Mouse (Mus musculus): Measurements from ENCODE around the gene Tyrobp. TPM values are rescaled to one million over a fixed set of nuclear protein-coding genes. Genes with fewer than 3 reads are reported as not detected.

The Tyrobp gene
- total and polyA plus RNA-seq, 3 experiments, result 34.7 to 87.9 (median 41.9) TPM

DNA sequence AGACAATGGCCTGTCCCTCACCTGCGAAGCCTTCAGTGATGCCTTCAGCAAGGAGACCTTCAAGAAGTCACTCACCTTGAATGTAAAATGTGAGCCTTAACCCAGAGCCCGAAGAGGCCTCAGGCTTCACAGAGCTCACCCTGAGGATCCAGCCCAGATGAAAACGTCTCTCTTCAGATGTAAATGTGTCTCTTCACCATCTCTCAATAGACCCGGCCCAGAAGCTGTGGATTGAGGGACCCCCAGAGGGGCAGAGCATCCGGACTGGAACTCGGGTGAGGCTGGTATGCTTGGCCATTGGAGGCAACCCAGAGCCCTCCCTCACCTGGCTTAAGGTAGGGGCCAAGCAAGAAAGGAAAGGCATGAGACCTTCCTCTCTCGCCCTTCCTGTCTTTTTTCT is 50.0 kb downstream of the Tyrobp start:
- DNase-seq, result no peak

- no peak for DNase-seq
Measured at GRCm38 (mm10) chr7:30463996-30464395, 50.4 kb downstream of the Tyrobp start.

DNA sequence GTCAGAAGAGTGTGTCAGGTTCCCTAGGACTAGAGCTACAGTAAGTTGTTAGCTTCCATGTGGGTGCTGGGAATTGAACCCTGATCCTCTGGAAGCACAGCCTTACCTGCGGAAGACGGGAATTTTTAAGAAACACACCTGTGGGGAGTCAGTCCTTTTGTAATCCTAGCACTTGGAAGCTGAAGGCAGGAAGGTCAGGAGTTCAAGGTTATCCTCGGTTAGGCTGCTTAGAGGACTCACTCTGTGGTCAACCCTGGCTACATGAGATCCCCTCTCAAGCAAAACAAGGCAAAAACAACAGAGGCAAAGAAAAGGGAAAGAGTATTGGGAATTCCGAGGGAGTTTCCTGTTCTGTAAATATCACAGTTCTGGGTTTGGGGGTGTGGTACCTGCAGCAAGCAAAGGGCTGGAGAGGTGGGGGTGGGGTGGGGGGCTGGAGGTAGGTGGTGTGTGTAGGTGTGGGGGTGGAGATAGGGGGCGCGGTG is 51.3 kb downstream of the Tyrobp start:
- no peak for DNase-seq

Other genes with a start within 250 kb of the Tyrobp start
Only the 30 nearest of the 34 such genes appear.
- gene Capns1, start 214.9 kb upstream of the Tyrobp start, total RNA-seq (2021), result 100 to 1,000 TPM; 629 to 666 TPM
- 1,680 and 2,038 TPM in 2 replicates for gene Capns1, start 214.9 kb upstream of the Tyrobp start, polyA plus RNA-seq (2012; rRNA removed)
- 10 to 100 TPM; 74.2 to 84.9 TPM for gene Polr2i, start 181.8 kb upstream of the Tyrobp start, total RNA-seq (2021)
- 77.0 and 78.9 TPM in 2 replicates for gene Polr2i, start 181.8 kb upstream of the Tyrobp start, polyA plus RNA-seq (2012; rRNA removed)
- gene Tbcb, start 181.5 kb upstream of the Tyrobp start, total RNA-seq (2021), result 100 to 1,000 TPM in 1 of 2 experiments, 10 to 100 TPM in 1; 74.9 to 116 TPM
- 40.3 and 41.9 TPM in 2 replicates for gene Tbcb, start 181.5 kb upstream of the Tyrobp start, polyA plus RNA-seq (2012; rRNA removed)
- not detected for gene Ovol3, start 178.0 kb upstream of the Tyrobp start, total RNA-seq (2021)
- not detected in 2 replicates for gene Ovol3, start 178.0 kb upstream of the Tyrobp start, polyA plus RNA-seq (2012; rRNA removed)
- gene Thap8, start 133.7 kb upstream of the Tyrobp start, total RNA-seq (2021), result not detected
- gene Thap8, start 133.7 kb upstream of the Tyrobp start, polyA plus RNA-seq (2012; rRNA removed), result 0.51 and 0.62 TPM in 2 replicates
- 1 to 10 TPM; 4.8 to 6.1 TPM for gene Wdr62, start 133.3 kb upstream of the Tyrobp start, total RNA-seq (2021)
- gene Wdr62, start 133.3 kb upstream of the Tyrobp start, polyA plus RNA-seq (2012; rRNA removed), result 16.3 and 17.6 TPM in 2 replicates
- gene Clip3, start 122.0 kb upstream of the Tyrobp start, total RNA-seq (2021), result 10 to 100 TPM; 27.9 to 28.7 TPM
- gene Clip3, start 122.0 kb upstream of the Tyrobp start, polyA plus RNA-seq (2012; rRNA removed), result 10.2 and 17.3 TPM in 2 replicates
- gene Alkbh6, start 105.0 kb upstream of the Tyrobp start, total RNA-seq (2021), result 10 to 100 TPM; 57.8 to 73.6 TPM
- gene Alkbh6, start 105.0 kb upstream of the Tyrobp start, polyA plus RNA-seq (2012; rRNA removed), result 276 and 312 TPM in 2 replicates
- gene Syne4, start 99.0 kb upstream of the Tyrobp start, total RNA-seq (2021), result 10 to 100 TPM; 18.8 to 34.5 TPM
- gene Syne4, start 99.0 kb upstream of the Tyrobp start, polyA plus RNA-seq (2012; rRNA removed), result 51.8 and 59.1 TPM in 2 replicates
- 1 to 10 TPM; 1.2 to 1.6 TPM for gene E130208F15Rik, start 92.0 kb upstream of the Tyrobp start, total RNA-seq (2021)
- 2.0 and 2.7 TPM in 2 replicates for gene E130208F15Rik, start 92.0 kb upstream of the Tyrobp start, polyA plus RNA-seq (2012; rRNA removed)
- 10 to 100 TPM in 1 of 2 experiments, 1 to 10 TPM in 1; 9.1 to 18.7 TPM for gene Sdhaf1, start 89.9 kb upstream of the Tyrobp start, total RNA-seq (2021)
- 52.4 and 74.3 TPM in 2 replicates for gene Sdhaf1, start 89.9 kb upstream of the Tyrobp start, polyA plus RNA-seq (2012; rRNA removed)
- 10 to 100 TPM in 1 of 2 experiments, 1 to 10 TPM in 1; 8.2 to 11.9 TPM for gene Lrfn3, start 51.0 kb upstream of the Tyrobp start, total RNA-seq (2021)
- 32.9 and 37.6 TPM in 2 replicates for gene Lrfn3, start 51.0 kb upstream of the Tyrobp start, polyA plus RNA-seq (2012; rRNA removed)
- 1 to 10 TPM; 1.2 to 2.0 TPM for gene Hcst, start 6.1 kb downstream of the Tyrobp start, total RNA-seq (2021)
- 6.3 and 7.9 TPM in 2 replicates for gene Hcst, start 6.1 kb downstream of the Tyrobp start, polyA plus RNA-seq (2012; rRNA removed)
- gene Nfkbid, start 8.0 kb downstream of the Tyrobp start, total RNA-seq (2021), result 1 to 10 TPM; 1.1 to 1.3 TPM
- gene Nfkbid, start 8.0 kb downstream of the Tyrobp start, polyA plus RNA-seq (2012; rRNA removed), result 3.7 and 4.1 TPM in 2 replicates
- 10 to 100 TPM; 22.7 to 43.2 TPM for gene Aplp1, start 31.8 kb downstream of the Tyrobp start, total RNA-seq (2021)
- 37.7 and 54.1 TPM in 2 replicates for gene Aplp1, start 31.8 kb downstream of the Tyrobp start, polyA plus RNA-seq (2012; rRNA removed)
- not detected for gene Kirrel2, start 43.9 kb downstream of the Tyrobp start, total RNA-seq (2021)
- not detected in 2 replicates for gene Kirrel2, start 43.9 kb downstream of the Tyrobp start, polyA plus RNA-seq (2012; rRNA removed)
- gene Nphs1, start 44.6 kb downstream of the Tyrobp start, total RNA-seq (2021), result not detected
- not detected in 2 replicates for gene Nphs1, start 44.6 kb downstream of the Tyrobp start, polyA plus RNA-seq (2012; rRNA removed)
- under 1 TPM in 1 of 2 experiments, not detected in 1; 0.86 TPM for gene Prodh2, start 79.9 kb downstream of the Tyrobp start, total RNA-seq (2021)
- gene Prodh2, start 79.9 kb downstream of the Tyrobp start, polyA plus RNA-seq (2012; rRNA removed), result 0.10 TPM in 1 of 2 replicates, not detected in the other
- 1 to 10 TPM; 2.2 to 3.1 TPM for gene Arhgap33, start 121.3 kb downstream of the Tyrobp start, total RNA-seq (2021)
- 20.3 and 23.2 TPM in 2 replicates for gene Arhgap33, start 121.3 kb downstream of the Tyrobp start, polyA plus RNA-seq (2012; rRNA removed)
- 10 to 100 TPM; 22.4 to 38.7 TPM for gene Hspb6, start 138.4 kb downstream of the Tyrobp start, total RNA-seq (2021)
- 96.2 and 110 TPM in 2 replicates for gene Hspb6, start 138.4 kb downstream of the Tyrobp start, polyA plus RNA-seq (2012; rRNA removed)
- 1 to 10 TPM; 6.8 to 7.0 TPM for gene Proser3, start 138.5 kb downstream of the Tyrobp start, total RNA-seq (2021)
- gene Proser3, start 138.5 kb downstream of the Tyrobp start, polyA plus RNA-seq (2012; rRNA removed), result 10.4 and 10.8 TPM in 2 replicates
- 10 to 100 TPM; 43.7 to 71.4 TPM for gene Lin37, start 146.1 kb downstream of the Tyrobp start, total RNA-seq (2021)
- gene Lin37, start 146.1 kb downstream of the Tyrobp start, polyA plus RNA-seq (2012; rRNA removed), result 47.5 and 53.5 TPM in 2 replicates
- 10 to 100 TPM; 73.3 to 92.5 TPM for gene U2af1l4, start 149.5 kb downstream of the Tyrobp start, total RNA-seq (2021)
- gene U2af1l4, start 149.5 kb downstream of the Tyrobp start, polyA plus RNA-seq (2012; rRNA removed), result 80.1 and 92.3 TPM in 2 replicates
- 1 to 10 TPM; 3.6 to 4.8 TPM for gene Gm49396, start 149.6 kb downstream of the Tyrobp start, total RNA-seq (2021)
- 0.93 and 1.7 TPM in 2 replicates for gene Gm49396, start 149.6 kb downstream of the Tyrobp start, polyA plus RNA-seq (2012; rRNA removed)
- 100 to 1,000 TPM; 185 to 190 TPM for gene Psenen, start 149.9 kb downstream of the Tyrobp start, total RNA-seq (2021)
- 88.6 and 123 TPM in 2 replicates for gene Psenen, start 149.9 kb downstream of the Tyrobp start, polyA plus RNA-seq (2012; rRNA removed)
- gene Igflr1, start 151.7 kb downstream of the Tyrobp start, total RNA-seq (2021), result 1 to 10 TPM; 3.0 to 3.8 TPM
- gene Igflr1, start 151.7 kb downstream of the Tyrobp start, polyA plus RNA-seq (2012; rRNA removed), result 6.9 and 10.1 TPM in 2 replicates
- 10 to 100 TPM; 28.5 to 41.4 TPM for gene Kmt2b, start 175.0 kb downstream of the Tyrobp start, total RNA-seq (2021)
- 50.2 and 50.4 TPM in 2 replicates for gene Kmt2b, start 175.0 kb downstream of the Tyrobp start, polyA plus RNA-seq (2012; rRNA removed)
- gene Zbtb32, start 185.1 kb downstream of the Tyrobp start, total RNA-seq (2021), result under 1 TPM in 1 of 2 experiments, not detected in 1; 0.46 TPM
- 0.44 and 0.45 TPM in 2 replicates for gene Zbtb32, start 185.1 kb downstream of the Tyrobp start, polyA plus RNA-seq (2012; rRNA removed)
- gene Upk1a, start 199.1 kb downstream of the Tyrobp start, total RNA-seq (2021), result under 1 TPM in 1 of 2 experiments, not detected in 1; 0.21 TPM
- gene Upk1a, start 199.1 kb downstream of the Tyrobp start, polyA plus RNA-seq (2012; rRNA removed), result 1.3 and 1.5 TPM in 2 replicates
- 1,000 to 10,000 TPM; 1,292 to 2,642 TPM for gene Cox6b1, start 212.4 kb downstream of the Tyrobp start, total RNA-seq (2021)
- 223 and 275 TPM in 2 replicates for gene Cox6b1, start 212.4 kb downstream of the Tyrobp start, polyA plus RNA-seq (2012; rRNA removed)